Mouse (Mus musculus): ENCODE data around the gene Nemf. TPM values are rescaled to one million over a fixed set of nuclear protein-coding genes. Genes with fewer than 3 reads are reported as not detected.
"Not testable (repeated sequence)": the region's sequence is repeated elsewhere in the genome, so short reads cannot be mapped to it uniquely, and the experiment has no call there.

Nemf gene
- 10 to 100 TPM; 47.3 to 49.0 TPM for total RNA-seq (2021)
- long read RNA-seq, experiment 1, full-length matches to known transcripts = 26 of 42 reads
- long read RNA-seq, experiment 1, partial matches to known transcripts = 12 of 42 reads
- long read RNA-seq, experiment 1, other reads (novel, unspliced or antisense) = 4 of 42 reads
- long read RNA-seq, experiment 2, full-length matches to known transcripts = 24 of 37 reads
- long read RNA-seq, experiment 2, partial matches to known transcripts = 4 of 37 reads
- long read RNA-seq, experiment 2, other reads (novel, unspliced or antisense) = 9 of 37 reads

DNA sequence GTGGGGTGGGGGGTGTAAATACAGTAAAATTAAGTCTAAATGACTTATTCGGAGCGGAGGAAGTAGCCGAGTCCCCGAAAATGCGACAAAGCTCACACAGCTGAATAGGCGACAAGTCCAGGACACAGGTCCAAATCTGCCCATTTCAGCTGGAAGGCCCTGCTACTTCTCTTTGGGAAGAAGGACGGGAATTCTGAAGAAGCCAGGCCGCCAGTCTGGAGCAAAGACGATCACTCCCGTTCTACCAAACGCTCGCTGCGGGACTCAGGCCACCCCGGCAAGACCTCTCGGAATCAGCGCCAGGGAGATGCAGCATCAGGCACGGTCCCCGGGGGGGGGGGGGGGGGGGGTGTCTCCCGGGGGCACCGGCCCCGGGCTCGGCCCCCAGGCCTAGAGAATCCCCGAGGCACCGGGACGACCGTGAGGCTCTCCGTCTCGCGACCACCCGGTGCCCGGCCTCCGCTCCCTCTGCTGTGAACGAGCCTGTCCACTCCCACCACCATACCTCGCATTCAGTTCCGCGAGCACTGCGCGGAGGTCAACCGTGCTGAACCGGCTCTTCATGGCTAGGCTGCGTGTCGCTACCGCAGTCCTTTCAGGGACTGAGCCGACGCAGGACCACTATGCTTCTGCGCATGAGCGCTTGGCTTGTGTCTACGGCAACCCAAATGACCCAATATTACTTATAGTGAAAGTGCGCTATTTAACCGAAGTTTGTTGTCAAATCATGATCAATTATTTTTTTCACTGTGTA is at the start of gene Nemf:
TSS of gene Nemf (minus strand) at position 620 of the 754 bp plus-strand sequence.
- DNase-seq (ENCODE audit: low spot score in 2 of 2) = peak; percentile 89 to 90

DNA sequence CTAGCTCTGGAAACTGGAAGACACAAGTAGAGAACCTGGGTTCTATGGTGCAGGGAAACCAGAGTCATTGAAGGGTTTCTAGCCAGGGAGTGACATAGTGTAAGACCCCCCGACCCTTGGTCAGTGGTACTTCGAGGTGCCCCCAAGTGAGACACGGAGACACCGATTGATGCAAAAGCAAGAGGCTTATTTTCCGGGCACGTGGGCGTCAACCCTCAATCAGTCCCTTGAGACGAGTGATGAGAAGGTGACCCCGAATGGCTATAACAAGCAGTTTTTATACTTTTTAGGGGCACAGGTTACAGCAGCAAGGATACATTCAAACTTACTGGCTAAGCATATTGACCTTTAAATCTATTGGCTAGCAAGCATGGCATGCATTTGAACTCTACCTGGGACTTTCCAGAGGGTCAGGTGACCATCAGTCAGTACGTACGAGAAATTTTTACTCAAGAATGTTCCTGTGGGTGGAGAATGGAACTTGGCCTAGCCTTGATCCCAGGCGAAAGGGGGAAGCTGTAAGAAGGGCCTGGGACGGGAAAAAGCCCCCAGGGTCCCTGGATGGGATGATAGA is 45.7 kb upstream of the Nemf start:
- DNase-seq (ENCODE audit: low spot score in 2 of 2) = no peak

DNA sequence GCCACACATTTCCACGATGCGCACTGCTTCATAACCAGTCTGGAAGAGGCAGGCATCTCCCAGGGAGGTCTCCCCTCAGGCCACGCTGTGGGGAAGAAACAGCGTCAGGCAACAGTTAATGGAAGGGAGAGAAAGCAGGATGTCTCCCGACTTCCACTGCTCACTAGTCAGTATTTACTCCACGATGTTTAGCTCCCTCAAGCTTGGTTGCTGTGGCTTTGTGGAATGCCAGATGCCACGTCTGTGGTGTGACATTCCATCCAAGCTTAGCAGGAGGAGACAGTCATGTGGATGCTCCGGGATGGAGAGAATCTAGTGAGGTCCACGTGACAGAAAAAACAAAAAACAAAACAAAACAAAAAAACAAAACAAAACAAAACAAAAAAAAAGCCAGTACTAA is 45.1 kb upstream of the Nemf start:
- no peak for DNase-seq (ENCODE audit: low spot score in 2 of 2)

DNA sequence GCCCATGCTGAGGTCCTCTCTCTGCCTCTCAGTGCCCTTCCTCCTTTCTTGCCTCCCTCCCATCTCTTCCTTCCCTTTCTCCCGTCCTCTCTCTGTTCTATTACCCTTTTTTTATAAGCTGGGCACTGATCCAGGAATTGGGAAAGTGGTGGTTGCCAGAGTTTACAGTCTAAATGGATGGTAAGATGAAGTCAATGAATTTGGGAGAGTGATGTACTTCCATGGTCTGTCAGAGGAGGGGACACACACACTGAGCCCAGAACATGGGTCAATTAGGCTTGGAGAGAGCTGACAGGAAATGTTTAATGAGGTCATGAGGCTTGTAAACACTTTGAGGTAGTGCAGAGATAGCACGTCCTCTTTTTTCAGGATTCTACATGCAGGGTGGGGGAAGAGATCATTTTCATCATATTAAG is 43.9 kb upstream of the Nemf start:
- no peak for DNase-seq (ENCODE audit: low spot score in 2 of 2)

DNA sequence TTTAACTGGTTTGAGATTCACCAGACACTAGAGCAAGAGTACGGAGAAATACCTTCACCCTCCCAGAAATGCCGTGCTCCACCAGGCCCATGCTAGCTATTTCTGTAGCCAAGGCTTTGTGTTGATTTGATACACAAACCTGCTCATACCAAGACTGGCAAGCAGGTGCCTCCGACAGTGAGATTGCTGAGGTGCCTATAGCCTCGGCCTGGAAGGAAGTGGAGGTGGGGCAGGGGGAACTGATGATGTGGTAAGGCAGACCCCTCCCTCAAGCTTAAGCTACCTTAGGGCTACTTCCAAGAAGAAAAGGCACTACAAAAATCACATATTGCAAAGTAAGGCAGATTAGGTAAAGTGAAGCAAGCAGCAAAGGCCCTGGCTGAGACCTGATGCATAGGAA is 43.4 kb upstream of the Nemf start:
- no peak for DNase-seq (ENCODE audit: low spot score in 2 of 2)

DNA sequence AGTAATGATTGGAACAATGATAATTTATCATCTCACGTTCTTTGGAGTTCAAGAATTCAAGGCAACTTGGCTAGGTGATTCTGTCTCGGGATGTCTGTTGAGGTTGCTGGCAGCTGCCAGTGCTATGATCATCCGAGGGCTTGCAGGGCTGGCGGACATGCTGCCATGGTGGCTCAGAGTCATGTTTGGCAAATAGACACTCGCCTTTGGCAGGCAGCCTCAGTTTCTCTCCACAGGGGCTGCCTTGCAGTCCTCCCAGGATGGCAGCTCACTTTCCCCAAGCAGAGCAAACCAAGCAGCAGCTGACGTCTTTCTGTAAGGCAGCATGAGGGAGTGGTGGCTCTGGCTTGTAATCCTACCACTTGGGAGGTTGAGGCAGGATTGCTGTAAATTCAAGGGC is 37.5 kb upstream of the Nemf start:
- DNase-seq (ENCODE audit: low spot score in 2 of 2) = no peak

DNA sequence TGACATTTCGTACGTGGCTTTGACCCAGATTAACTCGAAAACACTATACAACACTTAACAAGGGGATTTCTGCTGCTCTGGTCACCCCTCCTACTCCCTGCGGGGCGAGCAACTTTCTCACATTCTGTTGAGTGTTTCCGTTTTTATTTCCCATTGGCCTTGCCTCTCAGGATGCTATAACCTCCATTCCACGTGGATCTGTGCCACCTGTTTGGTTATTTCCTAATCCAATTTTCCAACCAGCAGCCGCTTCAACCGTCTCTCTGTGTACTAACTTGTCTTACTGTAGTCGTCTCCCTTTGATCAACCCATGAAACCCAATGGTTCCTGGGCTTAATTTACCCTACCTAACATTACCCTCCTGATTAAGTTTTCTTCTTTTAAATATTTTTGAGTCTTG is 36.1 kb upstream of the Nemf start:
- DNase-seq (ENCODE audit: low spot score in 2 of 2) = no peak

DNA sequence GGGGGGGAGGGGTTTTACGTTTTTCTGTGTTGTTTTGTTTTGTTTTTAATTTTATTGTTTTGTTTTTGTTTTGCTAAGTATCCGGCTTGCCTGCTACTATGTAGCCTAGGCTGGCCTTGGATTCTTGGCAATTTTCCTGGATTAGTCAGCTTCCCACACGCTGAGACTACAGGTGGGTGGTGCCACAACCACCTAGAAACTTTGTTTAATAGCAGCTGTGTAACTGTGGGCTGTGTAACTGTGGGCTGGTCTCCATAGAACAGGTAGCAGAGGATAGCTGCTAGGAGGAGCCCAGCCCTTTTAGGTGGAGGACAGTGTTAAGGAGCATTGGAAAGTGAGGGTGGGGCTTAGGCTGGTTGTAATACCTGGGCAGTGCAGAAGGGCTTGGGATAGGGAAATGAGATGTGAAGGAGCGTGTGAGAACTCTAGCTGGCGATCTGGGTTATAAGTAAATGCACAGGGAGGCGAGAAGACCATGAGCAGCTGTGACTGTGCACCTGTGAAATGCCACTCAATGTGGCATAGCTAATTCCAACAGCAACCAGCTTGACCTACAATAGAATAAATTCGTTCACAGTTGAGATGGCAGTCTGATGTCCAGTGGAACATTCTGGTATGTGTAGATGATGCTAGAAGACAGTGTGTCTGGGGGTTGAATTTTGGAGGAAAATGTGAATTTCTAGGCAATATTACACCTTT is 33.2 kb upstream of the Nemf start:
- no peak for DNase-seq (ENCODE audit: low spot score in 2 of 2)

DNA sequence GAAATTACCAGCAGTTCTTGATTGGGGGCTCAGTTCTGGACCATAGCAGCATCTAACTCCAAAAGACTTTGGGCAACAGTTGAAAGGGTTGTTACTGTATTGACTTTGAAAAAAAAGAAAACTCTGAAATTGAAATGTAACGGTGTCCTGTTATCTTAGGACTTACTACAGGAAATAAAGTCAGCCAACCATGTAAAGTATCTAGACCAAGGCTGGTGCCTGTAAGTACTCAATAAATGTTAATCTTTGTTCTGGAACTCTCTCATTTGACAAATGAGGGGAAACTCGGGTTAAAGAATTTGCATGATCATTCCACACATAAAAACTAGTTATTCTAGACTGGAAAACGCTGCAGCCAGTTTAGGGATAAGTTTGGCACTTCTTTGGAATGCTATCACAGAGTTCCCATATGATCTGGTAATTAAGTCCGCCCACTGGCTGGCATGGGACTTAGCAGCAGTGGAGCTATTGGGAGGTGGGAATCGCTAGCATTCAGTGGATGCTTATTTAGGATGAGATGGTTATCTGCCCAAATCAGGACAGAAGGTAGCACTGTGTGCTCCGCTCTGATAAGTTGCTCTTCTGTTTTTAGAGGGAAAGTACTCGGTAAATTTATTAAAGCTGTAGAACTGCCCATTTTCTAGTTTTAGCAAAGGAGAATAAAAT is 32.4 kb upstream of the Nemf start:
- DNase-seq (ENCODE audit: low spot score in 2 of 2) = peak in 1 of 2 experiments; percentile 11

DNA sequence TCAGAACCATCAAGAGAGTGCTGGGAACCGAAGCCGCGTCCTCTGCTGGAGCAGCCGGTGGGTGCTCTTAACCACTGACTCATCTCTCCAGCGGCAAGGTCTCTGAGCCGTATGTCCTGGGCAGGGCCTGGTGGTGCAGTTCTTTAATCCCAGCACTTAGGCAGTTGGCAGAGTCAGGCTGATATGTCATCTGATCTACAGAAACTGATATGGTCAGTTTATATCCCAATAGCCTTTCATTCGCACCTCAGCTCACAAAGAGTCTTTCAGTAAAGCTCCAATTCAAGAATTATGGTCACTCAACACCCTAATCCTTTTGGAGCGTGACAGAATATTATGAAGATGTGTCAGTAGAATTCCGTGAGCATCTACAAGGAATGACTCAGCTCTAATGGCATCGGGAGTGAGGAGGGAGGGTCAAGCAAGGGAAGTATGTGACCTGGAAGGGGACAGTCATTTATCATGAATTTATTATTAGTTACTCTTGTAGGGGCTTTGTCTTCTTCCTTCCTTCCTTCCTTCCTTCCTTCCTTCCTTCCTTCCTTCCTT is 31.4 kb upstream of the Nemf start:
- no peak for DNase-seq (ENCODE audit: low spot score in 2 of 2)

DNA sequence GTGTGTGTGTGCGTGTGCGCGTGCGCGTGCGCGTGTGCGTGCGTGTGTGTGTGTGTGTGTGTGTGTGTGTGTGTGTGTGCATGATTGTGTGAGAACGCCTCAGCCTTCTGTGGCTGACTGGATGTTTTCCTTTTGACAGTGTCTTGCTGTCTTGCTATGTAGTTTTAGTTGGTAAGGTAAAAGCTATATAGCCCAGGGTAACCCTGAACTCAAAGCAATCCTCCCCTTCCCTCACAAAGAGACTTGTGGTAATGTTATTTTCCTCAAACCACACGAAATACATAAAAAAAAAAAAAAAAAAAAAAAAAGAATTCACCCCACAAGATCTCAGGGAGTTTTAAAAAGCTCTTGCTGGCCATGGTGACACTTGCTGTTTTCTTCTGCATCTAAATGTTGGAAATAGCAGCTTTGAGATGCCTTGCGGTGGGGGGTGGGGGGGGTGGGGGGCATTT is 29.3 kb upstream of the Nemf start:
- not testable (repeated sequence) for DNase-seq (ENCODE audit: low spot score in 2 of 2)

DNA sequence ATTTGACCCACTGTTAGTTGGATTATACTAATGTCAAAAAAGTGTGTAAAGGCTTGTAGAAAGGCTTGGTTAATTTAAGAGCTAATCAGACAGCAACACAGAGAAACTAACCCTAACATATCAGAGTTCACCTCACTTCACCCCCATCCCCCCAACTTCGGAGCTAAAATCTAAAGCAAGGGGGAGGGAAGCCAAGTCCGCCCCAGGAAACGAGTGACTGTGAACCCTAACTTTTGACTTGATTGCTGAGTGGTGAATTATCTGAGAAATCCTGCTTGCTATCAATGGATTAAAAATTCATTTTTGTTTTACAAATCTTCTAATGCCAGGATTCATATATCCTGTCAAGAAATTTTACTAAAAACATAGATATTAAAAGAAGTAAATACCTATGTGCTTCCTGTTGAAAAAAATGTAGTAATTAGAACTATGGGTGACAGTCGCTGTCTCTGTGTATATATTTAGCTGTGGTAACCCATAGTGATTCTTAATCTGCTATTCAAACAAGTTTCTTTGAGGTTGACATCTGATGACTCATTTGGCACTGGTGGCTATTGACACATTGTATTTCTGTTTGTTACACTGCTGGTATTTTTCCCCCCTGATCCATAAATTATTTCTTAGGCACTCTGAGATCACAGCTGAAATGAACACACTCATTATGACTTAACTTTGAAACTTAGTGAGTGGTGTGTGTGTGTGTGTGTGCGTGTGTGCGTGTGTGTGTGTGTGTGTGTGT is 28.7 kb upstream of the Nemf start:
- DNase-seq (ENCODE audit: low spot score in 2 of 2) = no peak

DNA sequence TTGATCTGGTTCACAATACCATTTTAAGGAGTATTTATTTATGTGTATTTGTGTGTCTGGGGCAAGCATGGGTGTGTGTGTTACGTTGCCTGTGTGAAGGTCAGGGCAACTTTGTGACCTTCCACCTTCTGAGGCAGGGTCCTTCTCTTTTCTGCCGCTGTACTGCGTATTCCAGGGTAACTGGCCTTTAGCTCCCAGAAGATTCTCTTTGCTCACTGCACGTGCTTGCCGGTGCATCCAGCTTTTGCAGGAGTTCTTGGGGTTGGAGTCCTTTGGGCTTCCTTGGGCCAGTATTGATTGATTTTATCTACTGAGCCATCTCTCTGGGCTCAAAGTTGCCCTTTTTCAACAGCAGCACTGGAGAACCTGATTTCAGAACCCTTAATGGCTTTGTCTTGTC is 27.6 kb upstream of the Nemf start:
- DNase-seq (ENCODE audit: low spot score in 2 of 2) = no peak

DNA sequence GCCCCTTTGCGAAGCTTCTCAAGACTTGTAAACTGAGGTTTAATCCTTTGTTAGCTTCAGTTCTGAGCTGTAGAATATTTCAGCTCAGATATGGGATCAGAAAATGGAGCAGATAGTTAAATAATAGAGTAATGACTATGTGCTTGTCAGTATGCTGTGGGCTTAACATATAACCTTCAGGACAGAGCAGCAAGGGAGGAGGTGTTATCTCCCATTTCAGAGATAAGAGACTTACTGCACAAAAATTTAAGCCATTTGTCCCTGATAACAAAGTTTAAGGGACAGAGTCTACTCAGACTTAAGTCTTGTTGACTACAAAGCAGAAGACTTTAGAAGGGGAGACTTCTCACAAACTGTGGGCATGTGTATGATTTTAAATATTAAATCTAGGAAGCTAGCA is 25.9 kb upstream of the Nemf start:
- DNase-seq (ENCODE audit: low spot score in 2 of 2) = no peak

DNA sequence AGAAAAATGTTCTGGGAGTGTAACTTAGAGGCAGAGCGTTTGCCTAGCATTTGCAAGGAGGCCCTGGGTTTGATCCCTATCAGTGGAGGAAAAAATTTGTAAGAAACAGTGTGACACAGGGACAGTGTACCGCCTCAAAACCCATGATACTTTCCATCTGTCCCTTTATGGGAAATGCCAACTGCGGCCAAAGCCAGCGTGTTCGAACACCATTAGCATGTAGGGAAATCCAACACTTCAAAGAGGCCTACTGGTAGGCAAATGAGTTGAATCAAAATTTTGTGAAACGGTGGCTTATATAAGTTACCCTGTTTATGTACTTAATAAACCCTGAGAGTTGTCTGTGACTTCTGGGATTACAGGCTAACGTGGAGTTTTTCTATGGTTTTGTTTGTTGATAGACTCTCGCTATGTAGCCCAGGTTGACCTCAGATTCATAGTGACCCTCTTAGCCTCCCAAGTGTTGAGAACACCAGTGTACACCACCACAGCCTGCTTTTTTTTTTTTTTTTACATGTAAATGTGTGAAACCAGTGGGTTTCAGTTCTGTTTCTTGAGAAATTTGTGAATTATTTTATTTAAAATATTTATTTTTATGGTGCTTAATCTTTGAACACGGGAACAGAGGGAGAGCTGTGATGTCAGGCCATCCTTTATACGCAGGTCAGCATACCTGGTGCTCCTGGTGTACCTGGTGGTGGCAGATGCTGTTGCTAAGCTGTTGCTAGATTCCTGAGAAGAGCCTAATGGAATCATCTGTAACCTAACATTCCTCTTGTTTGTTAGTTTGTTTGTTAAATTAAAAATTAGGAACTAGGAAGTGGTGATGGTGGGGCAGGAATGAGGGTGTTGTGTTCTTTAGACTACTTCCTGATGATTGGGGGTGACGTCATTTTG is 21.8 kb upstream of the Nemf start:
- DNase-seq (ENCODE audit: low spot score in 2 of 2) = no peak

DNA sequence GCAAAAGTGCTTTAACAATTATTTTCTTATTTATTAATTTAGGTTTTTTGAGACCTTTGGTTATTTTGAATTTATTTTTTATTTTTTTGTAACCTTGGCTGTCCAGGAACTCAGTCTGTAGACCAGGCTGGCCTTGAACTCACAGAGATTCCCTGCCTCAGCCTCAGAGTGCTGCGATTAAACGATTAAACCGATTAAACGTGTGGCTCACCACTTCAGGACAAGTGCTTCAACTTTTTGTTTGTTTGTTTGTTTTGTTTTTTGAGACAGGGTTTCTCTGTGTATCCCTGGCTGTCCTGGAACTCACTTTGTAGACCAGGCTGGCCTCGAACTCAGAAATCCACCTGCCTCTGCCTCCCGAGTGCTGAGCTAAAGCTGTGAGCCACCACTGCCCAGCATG is 20.7 kb upstream of the Nemf start:
- not testable (repeated sequence) for DNase-seq (ENCODE audit: low spot score in 2 of 2)

DNA sequence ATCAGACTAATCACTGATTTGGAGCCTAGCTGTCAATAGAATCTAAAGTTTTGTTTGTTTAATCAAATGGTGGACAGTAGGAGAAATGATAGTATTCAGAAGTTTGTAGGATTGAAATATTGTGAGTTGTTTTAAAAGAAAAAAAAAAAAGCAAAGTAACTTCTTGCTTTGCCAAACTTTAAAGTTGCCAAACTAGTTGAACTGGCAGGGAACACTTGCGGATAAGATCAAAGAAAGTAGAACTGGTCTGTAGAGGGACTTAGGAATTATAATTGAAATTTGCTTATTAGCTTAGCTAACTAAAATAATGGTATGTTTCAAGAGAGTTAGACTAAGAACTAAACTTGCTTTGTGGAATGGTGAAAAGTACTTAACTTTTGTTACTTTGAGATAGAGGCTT is 20.2 kb upstream of the Nemf start:
- no peak for DNase-seq (ENCODE audit: low spot score in 2 of 2)

DNA sequence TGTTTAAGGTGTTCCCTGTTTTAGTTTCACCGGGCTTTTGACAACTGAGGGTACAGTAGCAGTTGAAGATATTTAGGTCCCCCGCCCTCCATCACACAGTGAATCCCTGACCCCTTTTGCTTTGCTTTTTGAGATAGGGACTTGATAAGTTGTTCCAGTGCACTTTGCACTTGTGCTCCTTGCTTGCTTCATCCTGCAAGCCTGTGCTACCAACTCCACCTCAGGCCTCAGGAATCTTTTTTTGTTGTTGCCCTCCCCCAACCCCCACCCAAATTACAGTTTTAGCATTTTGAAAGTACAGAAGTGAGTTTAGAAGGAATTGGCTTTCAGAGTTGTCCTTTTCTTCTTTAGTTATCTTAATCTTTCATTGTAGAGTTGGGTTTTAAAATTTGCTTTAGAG is 19.2 kb upstream of the Nemf start:
- DNase-seq (ENCODE audit: low spot score in 2 of 2) = no peak

Data from left cerebral cortex, adult 18-20 months (tissue).